Mouse (Mus musculus) duodenum, adult 2 months (tissue): ENCODE measurements around the gene Rac1. TPM values are rescaled to one million over a fixed set of nuclear protein-coding genes. Genes with fewer than 3 reads are reported as not detected.

Source experiments
- polyA plus RNA-seq: library from polyadenylated mRNA; depleted of rRNA; stranded (reverse); fragments of >200 nt; gene quantifications from 2 replicates; pipeline ENCODE4 v1.2.3, GENCODE M21; 2012; ENCODE audit warnings: low replicate concordance; rRNA removed

Rac1 gene
- polyA plus RNA-seq, result 72.9 and 112 TPM in 2 replicates

GRCm38 (mm10) chr5:143527486-143528307 is at the start of gene Rac1:
Rac1 (minus strand) TSS chr5:143528036.

DNA sequence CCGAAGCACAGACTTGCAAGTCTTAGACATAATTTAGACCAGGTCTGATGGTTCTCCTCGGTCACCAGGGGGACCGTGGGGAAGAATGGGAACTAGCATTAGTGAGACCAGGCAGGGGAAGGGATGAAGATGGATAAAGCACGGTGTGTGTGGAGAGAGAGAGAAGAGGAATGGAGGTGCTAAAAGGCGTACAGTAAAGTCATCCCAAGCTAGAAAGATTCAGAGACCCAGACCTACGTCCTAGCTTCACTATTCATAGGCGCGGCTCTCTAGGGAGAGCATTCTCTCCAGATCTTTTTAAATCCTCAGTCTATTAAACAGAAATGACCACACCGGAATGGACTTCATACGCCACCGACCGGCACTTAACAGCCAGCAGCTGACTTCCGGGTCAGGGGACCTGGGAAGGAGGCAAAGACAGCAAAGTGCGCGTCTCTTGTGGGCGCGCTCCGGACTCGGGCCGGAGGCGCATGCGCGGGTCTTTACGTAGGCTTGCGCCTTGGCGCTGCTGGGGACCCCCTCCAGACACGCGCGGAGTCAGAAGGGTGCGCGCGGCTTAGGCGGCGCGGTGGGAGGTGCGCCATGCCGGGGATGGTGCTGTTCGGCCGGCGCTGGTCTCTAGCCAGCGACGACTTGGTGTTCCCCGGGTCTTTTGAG is 63.6 kb downstream of the Rac1 start, which contains the start of gene Daglb:
Gene Daglb (plus strand): TSS at position 485 of the 657 bp plus-strand sequence.

Other genes with a start within 250 kb of the Rac1 start
- gene Zfp853, start 234.4 kb downstream of the Rac1 start, polyA plus RNA-seq, result 0.13 and 0.36 TPM in 2 replicates
- 25.7 and 28.4 TPM in 2 replicates for gene E130309D02Rik, start 212.7 kb downstream of the Rac1 start, polyA plus RNA-seq
- gene Zdhhc4, start 198.8 kb downstream of the Rac1 start, polyA plus RNA-seq, result 41.7 and 49.0 TPM in 2 replicates
- 0.04 and 0.08 TPM in 2 replicates for gene Grid2ip, start 170.7 kb downstream of the Rac1 start, polyA plus RNA-seq
- gene Kdelr2, start 124.2 kb downstream of the Rac1 start, polyA plus RNA-seq, result 173 and 317 TPM in 2 replicates
- 13.0 and 14.3 TPM in 2 replicates for gene Daglb, start 63.5 kb downstream of the Rac1 start, polyA plus RNA-seq
- gene Cyth3, start 94.4 kb upstream of the Rac1 start, polyA plus RNA-seq, result 6.5 and 7.3 TPM in 2 replicates
- 4.4 and 5.0 TPM in 2 replicates for gene Usp42, start 204.2 kb upstream of the Rac1 start, polyA plus RNA-seq